Mouse (Mus musculus): ENCODE data around the gene Olfr657. TPM values are rescaled to one million over a fixed set of nuclear protein-coding genes. Genes with fewer than 3 reads are reported as not detected.

Gene Olfr657
- not detected in 2 replicates for polyA plus RNA-seq (2012; rRNA removed; ENCODE audit: low replicate concordance)

GRCm38 (mm10) chr7:104624494-104624893 lies at the start of gene Olfr657:
TSS of gene Olfr657 (plus strand) at chr7:104624794.

DNA sequence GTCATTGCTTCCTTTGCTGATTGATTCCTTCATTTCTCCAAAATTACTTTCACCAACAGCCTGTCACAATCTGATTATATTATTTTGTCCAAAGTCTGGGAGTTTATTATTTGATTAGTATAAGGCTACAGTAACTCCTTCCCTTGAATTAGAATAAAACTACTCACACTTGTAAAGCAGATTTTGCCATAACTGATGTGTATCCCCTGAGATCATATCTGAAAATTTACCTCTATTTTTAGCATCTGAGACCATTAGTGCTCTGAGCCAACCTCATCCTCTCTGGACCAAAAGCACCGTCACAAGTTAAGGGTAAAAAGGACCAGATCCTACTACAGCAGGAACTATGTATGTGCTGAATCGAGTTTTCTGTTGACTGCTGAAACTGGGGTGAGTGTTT lies 47.6 kb upstream of the Olfr657 start, which contains the start of gene Olfr653:
Gene Olfr653 (plus strand): TSS at position 301 of the 400 bp plus-strand sequence.

GRCm38 (mm10) chr7:104586725-104587124 lies 37.9 kb upstream of the Olfr657 start, which contains the start of gene Olfr654:
TSS of gene Olfr654 (plus strand) at chr7:104587025.

GRCm38 (mm10) chr7:104601679-104602078 lies 22.9 kb upstream of the Olfr657 start, which contains the start of gene Olfr655:
TSS of gene Olfr655 (minus strand) at chr7:104601779.

DNA sequence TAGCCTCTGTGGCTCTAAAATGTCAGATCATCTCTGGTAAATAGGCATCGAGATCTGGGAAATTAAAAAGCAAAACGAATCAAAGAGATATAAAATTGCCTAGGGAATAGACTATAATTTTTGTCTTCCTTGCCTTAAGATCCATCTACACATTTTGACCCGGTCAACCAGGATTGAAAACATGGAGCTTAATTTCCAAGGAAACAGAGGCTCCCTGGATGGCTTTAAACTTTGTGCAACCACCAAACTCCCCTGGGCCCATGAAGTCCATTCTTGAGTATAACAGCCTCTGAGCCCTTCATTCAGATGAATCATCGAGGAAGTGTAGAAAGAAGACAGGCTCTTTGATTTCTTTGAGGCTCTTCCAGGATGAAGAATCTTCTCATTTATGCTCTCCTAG lies 10.9 kb upstream of the Olfr657 start, which contains the start of gene Olfr656:
Gene Olfr656 (plus strand): TSS at position 301 of the 400 bp plus-strand sequence.

GRCm38 (mm10) chr7:104646841-104647482 lies 22.4 kb downstream of the Olfr657 start, which contains the start of gene Olfr658:
TSS of gene Olfr658 (minus strand) at chr7:104647305.

GRCm38 (mm10) chr7:104666453-104666852 lies 41.9 kb downstream of the Olfr657 start, which contains the start of gene Olfr659:
TSS of gene Olfr659 (plus strand) at chr7:104666753.

DNA sequence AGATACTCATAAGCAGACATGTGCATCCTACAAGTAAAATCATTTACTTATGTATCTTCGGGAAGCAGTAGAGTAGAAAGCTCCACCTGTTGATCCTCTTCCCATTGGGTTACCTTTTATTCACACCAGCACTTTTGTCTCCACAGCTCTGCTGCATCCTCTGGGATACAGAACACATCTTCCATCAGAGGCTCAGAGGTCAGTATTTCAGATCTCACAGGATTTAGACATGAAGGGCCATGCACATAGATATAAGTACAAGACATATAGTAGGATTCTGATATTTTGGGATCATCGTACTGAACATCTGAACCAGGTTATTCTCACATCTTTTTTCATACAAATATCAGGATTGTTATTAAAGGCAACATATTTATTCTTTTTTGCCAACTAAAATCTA lies 61.6 kb downstream of the Olfr657 start, which contains the start of gene Olfr661:
Gene Olfr661 (plus strand): TSS at position 301 of the 400 bp plus-strand sequence.

Other genes starting within 250 kb of the Olfr657 start
- 0.09 TPM in 2 replicates for gene Trim30c, start 224.0 kb upstream of the Olfr657 start, polyA plus RNA-seq (2012; rRNA removed; ENCODE audit: low replicate concordance)
- gene Trim30a, start 159.6 kb upstream of the Olfr657 start, polyA plus RNA-seq (2012; rRNA removed; ENCODE audit: low replicate concordance), result 6.5 and 7.6 TPM in 2 replicates
- gene Trim30d, start 116.9 kb upstream of the Olfr657 start, polyA plus RNA-seq (2012; rRNA removed; ENCODE audit: low replicate concordance), result 1.8 and 2.5 TPM in 2 replicates
- not detected in 2 replicates for gene Olfr651, start 74.7 kb upstream of the Olfr657 start, polyA plus RNA-seq (2012; rRNA removed; ENCODE audit: low replicate concordance)
- gene Olfr652, start 63.9 kb upstream of the Olfr657 start, polyA plus RNA-seq (2012; rRNA removed; ENCODE audit: low replicate concordance), result not detected in 2 replicates
- gene Olfr653, start 47.5 kb upstream of the Olfr657 start, polyA plus RNA-seq (2012; rRNA removed; ENCODE audit: low replicate concordance), result not detected in 2 replicates
- gene Olfr654, start 37.8 kb upstream of the Olfr657 start, polyA plus RNA-seq (2012; rRNA removed; ENCODE audit: low replicate concordance), result not detected in 2 replicates
- not detected in 2 replicates for gene Olfr655, start 23.0 kb upstream of the Olfr657 start, polyA plus RNA-seq (2012; rRNA removed; ENCODE audit: low replicate concordance)
- not detected in 2 replicates for gene Olfr656, start 10.8 kb upstream of the Olfr657 start, polyA plus RNA-seq (2012; rRNA removed; ENCODE audit: low replicate concordance)
- 0.04 TPM in 1 of 2 replicates, not detected in the other for gene Olfr658, start 22.5 kb downstream of the Olfr657 start, polyA plus RNA-seq (2012; rRNA removed; ENCODE audit: low replicate concordance)
- gene Olfr659, start 42.0 kb downstream of the Olfr657 start, polyA plus RNA-seq (2012; rRNA removed; ENCODE audit: low replicate concordance), result not detected in 2 replicates
- gene Olfr661, start 61.7 kb downstream of the Olfr657 start, polyA plus RNA-seq (2012; rRNA removed; ENCODE audit: low replicate concordance), result not detected in 2 replicates
- gene Usp17le, start 152.7 kb downstream of the Olfr657 start, polyA plus RNA-seq (2012; rRNA removed; ENCODE audit: low replicate concordance), result not detected in 2 replicates
- not detected in 2 replicates for gene Usp17lb, start 217.8 kb downstream of the Olfr657 start, polyA plus RNA-seq (2012; rRNA removed; ENCODE audit: low replicate concordance)
- gene Usp17la, start 232.2 kb downstream of the Olfr657 start, polyA plus RNA-seq (2012; rRNA removed; ENCODE audit: low replicate concordance), result not detected in 2 replicates